ENCODE assay signal across 9 mouse cellular contexts in the genomic region with DNA sequence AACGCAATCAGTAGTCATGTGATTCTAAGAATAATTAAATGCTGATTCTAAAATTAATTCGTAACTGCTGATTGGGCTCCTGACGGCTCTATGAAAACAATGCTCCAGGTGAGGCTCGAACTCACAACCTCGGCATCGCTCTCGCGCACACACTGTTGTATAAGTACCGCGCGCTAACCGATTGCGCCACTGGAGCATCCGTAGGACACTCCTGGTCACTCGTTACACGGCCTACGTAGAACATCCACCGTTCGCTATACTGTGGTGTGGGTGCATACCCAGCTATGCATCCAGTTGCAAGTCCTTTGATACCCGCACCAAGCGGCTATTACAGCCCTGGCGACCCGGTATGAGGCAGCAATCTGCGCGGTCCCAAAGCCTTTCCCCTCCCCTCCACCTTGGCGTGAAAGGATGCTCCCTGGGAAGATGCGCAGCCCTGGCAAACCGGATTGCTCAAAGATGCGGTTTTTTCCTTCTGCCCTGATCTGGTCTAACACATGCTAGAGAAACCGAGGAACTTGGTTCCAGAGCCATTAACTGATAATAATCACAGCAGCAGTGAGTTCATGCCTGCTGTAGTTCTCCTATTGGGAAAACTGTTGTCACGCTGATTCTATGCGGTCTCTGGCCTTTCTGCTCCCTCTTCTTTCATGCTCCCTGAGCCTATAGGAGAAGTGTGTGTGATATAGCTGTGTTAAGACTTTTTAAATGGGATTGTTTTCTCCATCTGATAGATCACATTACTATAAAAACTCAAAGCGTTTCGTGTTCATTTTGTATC. TPM values are rescaled to one million over a fixed set of nuclear protein-coding genes. Genes with fewer than 3 reads are reported as not detected.
DNase-seq lines count a peak whose midpoint lies in the region; ATAC-seq and TF ChIP-seq lines count a peak whose summit lies in the region.
"Had no signal": no experiment of that assay in that cellular context is flagged by ENCODE, and none has a peak within 500 bp of the region (broad histone marks: within the 10 kb centered on the region; RNA-seq: fewer than 3 reads in every experiment).

No protein-coding gene starts in this region.

- peaks cover 0 to 2% of the 10 kb centered on the region in 2 experiments; a peak in 1 of 4 replicates for H3K4me1 ChIP-seq in heart, embryonic 14.5 days (ENCODE audit: control insufficient read depth in 2 of 2, insufficient read depth in 2 of 2, low read length in 2 of 2)
- H3K4me1 ChIP-seq in hindbrain, embryonic 10.5 days (replicated peaks), result peaks cover 6% of the 10 kb centered on the region; the same call in 1 of the 2 replicates
- no peaks in the 10 kb centered on the region for H3K4me1 ChIP-seq in limb, embryonic 11.5 days (ENCODE audit: control insufficient read depth, insufficient read depth, low read length)
- no peaks in the 10 kb centered on the region; the same call in 1 of the 2 replicates for H3K4me1 ChIP-seq in olfactory bulb, adult 2 months (ENCODE audit: control insufficient read depth, insufficient read depth, low read length)

- no peak overlapping the region; the same call in 1 of the 2 replicates for H3K9ac ChIP-seq in heart, embryonic 14.5 days (ENCODE audit: low read length)
- H3K9ac ChIP-seq in limb, embryonic 11.5 days (ENCODE audit: low read length), result no peak overlapping the region

- ATAC-seq in heart, embryonic 14.5 days (ENCODE audit: insufficient number of reproducible peaks, insufficient read depth, low FRiP score, low read depth), result 0 out of 2 replicates have a peak, but pooled peaks have one; percentile 39
- ATAC-seq in limb, embryonic 11.5 days (ENCODE audit: insufficient number of reproducible peaks, low FRiP score, low TSS enrichment, low read depth), result peak; percentile 75
- no peak for ATAC-seq in megakaryocyte-erythroid progenitor cell, adult 5-6 weeks (replicated peaks; ENCODE audit: low FRiP score, low TSS enrichment, poor library complexity, severe bottlenecking)
- ATAC-seq: Patski had no signal

- peaks cover 4% of the 10 kb centered on the region; the same call in 1 of the 2 replicates for H3K27me3 ChIP-seq in heart, embryonic 14.5 days (ENCODE audit: control insufficient read depth, insufficient read depth, low read length)
- H3K27me3 ChIP-seq in hindbrain, embryonic 10.5 days (ENCODE audit: insufficient read depth, poor library complexity, severe bottlenecking), result no peaks in the 10 kb centered on the region
- no peaks in the 10 kb centered on the region for H3K27me3 ChIP-seq in limb, embryonic 11.5 days (ENCODE audit: control insufficient read depth, insufficient read depth, low read length)
- H3K27me3 ChIP-seq: Patski had no signal

- H3K36me3 ChIP-seq in heart, embryonic 14.5 days (ENCODE audit: control insufficient read depth, insufficient read depth, low read length), result no peaks in the 10 kb centered on the region
- H3K36me3 ChIP-seq in hindbrain, embryonic 10.5 days, result no peaks in the 10 kb centered on the region
- H3K36me3 ChIP-seq in limb, embryonic 11.5 days (ENCODE audit: control insufficient read depth, insufficient read depth, low read length), result no peaks in the 10 kb centered on the region

- intact Hi-C loops in gastrocnemius, postnatal 36 days (cut with DNase I), result no loop called here

- no peaks in the 10 kb centered on the region for H3K9me3 ChIP-seq in heart, embryonic 14.5 days (ENCODE audit: control insufficient read depth, low read length)
- no peaks in the 10 kb centered on the region for H3K9me3 ChIP-seq in hindbrain, embryonic 10.5 days
- H3K9me3 ChIP-seq in limb, embryonic 11.5 days (ENCODE audit: control insufficient read depth, low read length), result no peaks in the 10 kb centered on the region

- TF ChIP-seq CTCF in olfactory bulb, adult 2 months (IDR thresholded peaks at IDR 0.05; ENCODE audit: insufficient read depth, low read depth, low read length), result no peak

- H3K27ac ChIP-seq in heart, embryonic 14.5 days (replicated peaks in 1 of 2; ENCODE audit: control insufficient read depth in 1 of 2, insufficient read depth in 1 of 2, low read depth in 2 of 2, low read length in 2 of 2), result no peak overlapping the region
- H3K27ac ChIP-seq in hindbrain, embryonic 10.5 days, result no peak overlapping the region
- no peak overlapping the region for H3K27ac ChIP-seq in limb, embryonic 11.5 days (replicated peaks; ENCODE audit: low read depth, low read length)
- no peak overlapping the region for H3K27ac ChIP-seq in olfactory bulb, adult 2 months (ENCODE audit: insufficient read depth, low read depth, low read length)

- no peak for DNase-seq in heart, adult 18-20 months
- peak; percentile 32 for DNase-seq in c-Kit-positive CD71-positive TER-119-negative erythroid progenitor cells, embryonic 14.5 days (ENCODE audit: low read depth)
- DNase-seq in hindbrain, embryonic 10.5 days (ENCODE audit: low spot score), result peak; percentile 78
- DNase-seq in limb, embryonic 11.5 days (ENCODE audit: low spot score), result peak; percentile 79
- no peak for DNase-seq in gastrocnemius, postnatal 36 days

- no peak for TF ChIP-seq POLR2A in olfactory bulb, adult 2 months (IDR thresholded peaks at IDR 0.05; ENCODE audit: insufficient read depth, low read depth, low read length)

- peak overlapping the region; percentile 59 for H3K4me2 ChIP-seq in heart, embryonic 14.5 days (ENCODE audit: low read length)
- H3K4me2 ChIP-seq in limb, embryonic 11.5 days (ENCODE audit: low read depth, severe bottlenecking), result peak overlapping the region; percentile 33

- peak overlapping the region; percentile 19 to 22 for H3K4me3 ChIP-seq in heart, embryonic 14.5 days (ENCODE audit: control insufficient read depth in 1 of 2, insufficient read depth in 1 of 2, low read depth in 1 of 2, low read length in 2 of 2)
- peak overlapping the region; percentile 50 for H3K4me3 ChIP-seq in hindbrain, embryonic 10.5 days
- H3K4me3 ChIP-seq in limb, embryonic 11.5 days (ENCODE audit: low read depth, low read length), result peak overlapping the region; percentile 14
- H3K4me3 ChIP-seq in olfactory bulb, adult 2 months (ENCODE audit: insufficient read depth, low read depth, low read length), result peak overlapping the region; percentile 48

- WGBS in heart, embryonic 14.5 days, result 2% methylated on average over 34 of the region's 34 CpGs
- 2% methylated on average over 34 of the region's 34 CpGs for WGBS in hindbrain, embryonic 10.5 days
- 3% methylated on average over 34 of the region's 34 CpGs for WGBS in limb, embryonic 11.5 days
- 3% methylated on average over 34 of the region's 34 CpGs for WGBS in olfactory bulb, adult 2 months

RNA-seq across cellular contexts. Expression of gene Vmn1r223, which starts 23.6 kb away (rescaled TPM):
- not detected in 2 replicates for polyA plus RNA-seq in heart, embryonic 14.5 days (2014; fragmentation: Nextera tagmentation; extraction: Ambion mirVana)
- total RNA-seq in heart, adult 18-20 months (2021), result not detected
- not detected in 2 replicates for polyA plus RNA-seq in hindbrain, embryonic 10.5 days (2016; fragmentation: Nextera tagmentation; extraction: Ambion mirVana)
- polyA plus RNA-seq in limb, embryonic 11.5 days (2014; fragmentation: Nextera tagmentation; extraction: Ambion mirVana), result 0.04 TPM in 1 of 2 replicates, not detected in the other
- polyA plus RNA-seq in olfactory bulb, adult 2 months (2012; ENCODE audit: insufficient read depth, insufficient read length, low replicate concordance, missing spikeins), result not detected in 2 replicates
- not detected in 2 replicates for total RNA-seq in megakaryocyte-erythroid progenitor cell, adult 5-6 weeks (2014; fragmentation: Nextera tagmentation)
- total RNA-seq in megakaryocyte-erythroid progenitor cell, adult 5-6 weeks (2017), result not detected in 2 replicates
- not detected for total RNA-seq in gastrocnemius, postnatal 36 days (2021)
- polyA plus RNA-seq: Patski had no signal

RNA-seq across cellular contexts. Expression of gene Vmn1r222, which starts 34.8 kb away (rescaled TPM):
- not detected in 2 replicates for polyA plus RNA-seq in heart, embryonic 14.5 days (2014; fragmentation: Nextera tagmentation; extraction: Ambion mirVana)
- total RNA-seq in heart, adult 18-20 months (2021), result not detected
- polyA plus RNA-seq in hindbrain, embryonic 10.5 days (2016; fragmentation: Nextera tagmentation; extraction: Ambion mirVana), result not detected in 2 replicates
- polyA plus RNA-seq in limb, embryonic 11.5 days (2014; fragmentation: Nextera tagmentation; extraction: Ambion mirVana), result not detected in 2 replicates
- polyA plus RNA-seq in olfactory bulb, adult 2 months (2012; ENCODE audit: insufficient read depth, insufficient read length, low replicate concordance, missing spikeins), result not detected in 2 replicates
- total RNA-seq in megakaryocyte-erythroid progenitor cell, adult 5-6 weeks (2014; fragmentation: Nextera tagmentation), result not detected in 2 replicates
- not detected in 2 replicates for total RNA-seq in megakaryocyte-erythroid progenitor cell, adult 5-6 weeks (2017)
- not detected for total RNA-seq in gastrocnemius, postnatal 36 days (2021)
- polyA plus RNA-seq: Patski had no signal

RNA-seq across cellular contexts. Expression of gene Vmn1r221, which starts 56.6 kb away (rescaled TPM):
- polyA plus RNA-seq in heart, embryonic 14.5 days (2014; fragmentation: Nextera tagmentation; extraction: Ambion mirVana), result not detected in 2 replicates
- total RNA-seq in heart, adult 18-20 months (2021), result not detected
- not detected in 2 replicates for polyA plus RNA-seq in hindbrain, embryonic 10.5 days (2016; fragmentation: Nextera tagmentation; extraction: Ambion mirVana)
- not detected in 2 replicates for polyA plus RNA-seq in limb, embryonic 11.5 days (2014; fragmentation: Nextera tagmentation; extraction: Ambion mirVana)
- not detected in 2 replicates for polyA plus RNA-seq in olfactory bulb, adult 2 months (2012; ENCODE audit: insufficient read depth, insufficient read length, low replicate concordance, missing spikeins)
- not detected in 2 replicates for total RNA-seq in megakaryocyte-erythroid progenitor cell, adult 5-6 weeks (2014; fragmentation: Nextera tagmentation)
- not detected in 2 replicates for total RNA-seq in megakaryocyte-erythroid progenitor cell, adult 5-6 weeks (2017)
- not detected for total RNA-seq in gastrocnemius, postnatal 36 days (2021)
- polyA plus RNA-seq: Patski had no signal

Comparison
In these comparisons a context has a peak if more than half of its experiments do, and no peak if none do; other contexts are left out.
1. DNase-seq: peak in c-Kit-positive CD71-positive TER-119-negative erythroid progenitor cells, embryonic 14.5 days (single experiment), hindbrain, embryonic 10.5 days (single experiment) and limb, embryonic 11.5 days (single experiment); none in heart, adult 18-20 months (0 of 2) and gastrocnemius, postnatal 36 days (0 of 2).
2. Peak in every context shown above with its lines, with median percentiles within 50 percentile points of each other: H3K4me3 ChIP-seq.